Mouse (Mus musculus) small intestine, adult 2 months (tissue): ENCODE data around the gene Ces2g. TPM values are rescaled to one million over a fixed set of nuclear protein-coding genes. Genes with fewer than 3 reads are reported as not detected.
A peak's percentile ranks its signal among the peaks of the same experiment; 100 is the strongest.

ENCODE experiments used
- H3K27ac ChIP-seq: fragments of 200-500 bp; 2 replicates; pipeline ENCODE4 v1.5.1; 2012; ENCODE audit warnings: low read depth, low read length, control low read depth, inconsistent platforms; ENCODE audit not compliant: insufficient read depth
- H3K27me3 ChIP-seq: fragments of 200-500 bp; 2 replicates; pipeline ENCODE4 v1.6.1; 2012; ENCODE audit warnings: mild to moderate bottlenecking, moderate library complexity, low read length, inconsistent platforms; ENCODE audit not compliant: control insufficient read depth, insufficient read depth
- H3K36me3 ChIP-seq: fragments of 200-500 bp; 2 replicates; pipeline ENCODE4 v1.6.1; 2012; ENCODE audit warnings: mild to moderate bottlenecking, low read length, control low read depth, inconsistent platforms; ENCODE audit not compliant: control insufficient read depth, insufficient read depth
- H3K4me1 ChIP-seq: fragments of 200-500 bp; 2 replicates; pipeline ENCODE4 v1.6.1; 2012; ENCODE audit warnings: low read length, inconsistent platforms, mixed read lengths; ENCODE audit not compliant: control insufficient read depth, insufficient read depth, insufficient read length
- H3K4me3 ChIP-seq: fragments of 200-500 bp; 2 replicates; pipeline ENCODE4 v1.5.1; 2012; ENCODE audit warnings: low read depth, mild to moderate bottlenecking, control low read depth, inconsistent platforms, low read length, moderate library complexity
- CTCF ChIP-seq: fragments of 200-500 bp; IDR thresholded peaks from 2 replicates; pipeline ENCODE4 v1.5.1; 2012; ENCODE audit warnings: low read depth, mild to moderate bottlenecking, control low read depth, inconsistent platforms, low read length, moderate library complexity, mixed read lengths; ENCODE audit not compliant: insufficient replicate concordance, insufficient read length; ENCODE audit errors: extremely low read depth
- POLR2A ChIP-seq: fragments of 200-500 bp; IDR thresholded peaks from 2 replicates; pipeline ENCODE4 v1.6.1; 2012; ENCODE audit warnings: low read depth, mild to moderate bottlenecking, control low read depth, inconsistent platforms, low read length, moderate library complexity
- WGBS: fragments of 180-500 bp; shearing (Covaris S2); methylation state at CpG from one replicate; pipeline ENCODE4 v1.1.7; 2018; 5-methylcytosine and 5-hydroxymethylcytosine counted together
- polyA plus RNA-seq: library from polyadenylated mRNA; depleted of rRNA; stranded (reverse); fragments of >200 nt; gene quantifications from 2 replicates; pipeline ENCODE4 v1.2.3, GENCODE M21; 2012; rRNA removed

The Ces2g gene
- polyA plus RNA-seq, result 4.5 and 33.3 TPM in 2 replicates

DNA sequence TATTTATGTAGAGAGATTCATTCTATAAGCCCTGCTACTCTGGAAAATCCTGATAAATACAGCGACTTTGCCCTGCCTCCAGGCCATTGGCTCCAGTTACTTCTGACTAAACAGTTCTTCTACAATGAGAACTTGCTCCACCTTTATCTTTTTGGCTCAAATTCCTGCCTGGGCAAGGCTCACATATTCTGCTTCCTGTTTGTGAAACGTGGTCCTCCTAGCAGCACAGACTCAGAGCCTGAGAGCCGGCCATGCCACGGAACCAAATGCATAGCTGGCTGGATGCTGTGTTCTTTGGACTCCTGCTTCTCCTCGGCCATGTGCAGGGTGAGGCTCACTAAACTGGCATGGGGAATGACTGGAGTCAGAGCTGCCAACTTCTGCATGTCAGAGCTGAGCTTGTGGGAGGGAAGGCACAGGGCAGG lies at the start of gene Ces2g:
TSS of gene Ces2g (plus strand) at position 182 of the 425 bp plus-strand sequence.
- Histone ChIP-seq H3K4me3 (peak within 1 kb of the TSS; percentile 3; the same call in 1 of the 2 replicates), H3K27ac (peak within 1 kb of the TSS; percentile 59), H3K36me3 (no peaks in the 10 kb centered on the region), H3K4me1 (peaks cover 18% of the 10 kb centered on the region), H3K27me3 (no peaks in the 10 kb centered on the region)
- 15% methylated on average over 5 of the region's 5 CpGs for WGBS
- TF ChIP-seq POLR2A, result no peak
- TF ChIP-seq CTCF, result no peak

DNA sequence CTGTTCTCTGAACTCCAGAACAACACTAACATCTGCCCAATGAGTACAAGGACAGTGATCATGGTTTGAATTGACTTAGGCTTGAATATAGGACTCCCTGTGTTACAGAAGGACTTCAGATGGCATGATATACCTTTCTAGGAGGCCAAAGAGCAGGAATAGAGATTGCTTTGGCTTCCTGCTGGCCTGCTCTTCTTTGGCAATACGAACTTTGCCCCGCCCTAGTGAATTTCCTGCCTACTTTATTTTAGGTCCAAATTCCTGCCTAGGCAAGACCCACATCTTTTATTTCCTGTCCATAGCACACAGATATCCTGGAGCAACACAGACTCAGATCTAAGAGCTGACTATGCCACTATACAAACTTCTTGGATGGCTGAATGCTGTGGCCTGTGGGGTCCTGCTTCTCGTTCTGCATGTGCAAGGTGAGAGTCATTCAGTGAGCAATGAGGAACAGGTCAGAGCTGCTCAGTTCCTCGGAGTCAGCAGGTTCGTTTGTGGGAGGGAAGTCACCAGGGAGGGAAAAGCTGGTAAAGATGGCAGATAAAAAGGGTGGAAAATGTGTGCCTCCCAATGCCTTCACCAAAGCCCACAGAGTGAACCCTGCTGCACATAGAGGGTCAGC lies 35.4 kb upstream of the Ces2g start, which contains the start of gene Ces2e:
TSS of gene Ces2e (plus strand) at position 289 of the 625 bp plus-strand sequence.
- 18% methylated on average over 5 of the region's 5 CpGs for WGBS
- TF ChIP-seq POLR2A (no peak), CTCF (no peak)
- H3K4me3 ChIP-seq, result peak within 1 kb of the TSS; percentile 61
- H3K27ac ChIP-seq, result peak within 1 kb of the TSS; percentile 96
- no peaks in the 10 kb centered on the region for H3K27me3 ChIP-seq
- H3K36me3 ChIP-seq, result peaks cover 13% of the 10 kb centered on the region
- peaks cover 21% of the 10 kb centered on the region; the same call in 1 of the 2 replicates for H3K4me1 ChIP-seq

DNA sequence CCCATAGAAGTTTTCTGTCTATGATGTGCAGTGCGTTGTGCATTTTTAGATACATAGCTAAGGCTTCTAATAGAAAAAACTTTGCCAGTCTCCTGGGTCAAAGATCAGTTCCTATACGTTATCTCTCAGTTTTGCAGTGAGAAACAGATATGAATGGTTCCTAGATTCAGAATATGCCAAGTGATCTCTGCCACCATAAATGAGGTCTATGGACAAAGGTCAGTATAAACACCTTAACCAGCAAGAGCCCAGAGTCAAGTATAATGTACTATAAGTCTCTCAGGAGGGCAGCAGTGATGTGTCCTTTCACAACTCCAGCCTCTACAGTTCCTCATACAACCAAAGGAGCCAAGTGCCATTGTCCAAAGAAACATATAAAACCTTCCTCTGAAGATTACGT lies 34.2 kb upstream of the Ces2g start:
- peak overlapping the region; percentile 96 for H3K27ac ChIP-seq
- peaks cover 24% of the 10 kb centered on the region for H3K36me3 ChIP-seq
- TF ChIP-seq POLR2A, result no peak
- TF ChIP-seq CTCF, result no peak
- 22% methylated on average over 3 of the region's 3 CpGs for WGBS
- no peaks in the 10 kb centered on the region for H3K27me3 ChIP-seq
- H3K4me1 ChIP-seq, result peaks cover 21% of the 10 kb centered on the region; the same call in 1 of the 2 replicates
- no peak overlapping the region for H3K4me3 ChIP-seq

DNA sequence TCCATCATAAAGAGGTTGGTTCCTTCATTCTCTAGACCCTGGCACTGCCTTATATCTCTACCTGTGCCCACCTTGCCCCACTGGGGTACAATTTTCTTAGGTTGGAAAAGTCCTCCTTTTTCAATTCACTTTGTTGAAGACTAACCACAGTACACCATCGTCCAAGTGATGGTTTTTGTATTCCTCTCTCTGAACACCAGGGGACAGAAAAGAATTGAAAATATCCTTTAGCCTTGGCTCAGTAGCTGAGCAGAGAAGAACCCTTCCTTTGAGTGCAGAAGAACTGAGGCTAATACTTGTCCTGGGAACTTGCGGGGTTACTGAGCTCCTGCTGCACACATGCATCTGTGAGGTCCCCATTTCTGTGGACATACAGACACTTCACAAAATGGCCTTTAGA lies 16.9 kb upstream of the Ces2g start:
- 71% methylated on average over 2 of the region's 2 CpGs for WGBS
- no peaks in the 10 kb centered on the region for H3K36me3 ChIP-seq
- H3K27me3 ChIP-seq, result no peaks in the 10 kb centered on the region
- no peak for TF ChIP-seq POLR2A
- no peak for TF ChIP-seq CTCF
- 0 out of 2 replicates have a peak, but pooled peaks cover 2% of the 10 kb centered on the region for H3K4me1 ChIP-seq
- no peak overlapping the region for H3K4me3 ChIP-seq
- H3K27ac ChIP-seq, result no peak overlapping the region

DNA sequence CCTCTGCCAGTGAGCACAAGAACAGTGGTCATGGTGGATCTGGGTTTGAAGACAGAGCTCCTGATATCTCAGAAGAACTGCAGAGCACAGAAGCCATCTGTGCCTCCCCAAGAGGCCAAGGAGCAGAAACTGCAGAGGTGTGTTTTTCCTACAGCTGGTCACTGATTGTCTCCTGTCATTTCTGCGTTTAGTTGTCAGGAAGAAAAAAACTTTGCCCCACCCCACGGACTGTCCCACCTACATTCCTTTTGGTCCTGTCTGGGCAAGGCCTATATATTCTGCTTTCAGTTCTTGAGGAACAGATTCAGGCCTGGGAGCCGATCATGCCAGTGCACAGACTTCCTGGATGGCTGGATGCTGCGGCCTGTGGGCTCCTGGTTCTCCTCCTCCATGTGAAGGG lies 14.5 kb upstream of the Ces2g start, which contains the start of gene Ces2f:
TSS of gene Ces2f (plus strand) at position 301 of the 400 bp plus-strand sequence.
- Histone ChIP-seq H3K4me3 (no peak within 1 kb of the TSS), H3K27me3 (no peaks in the 10 kb centered on the region), H3K36me3 (no peaks in the 10 kb centered on the region), H3K4me1 (0 out of 2 replicates have a peak, but pooled peaks cover 2% of the 10 kb centered on the region), H3K27ac (no peak within 1 kb of the TSS)
- TF ChIP-seq CTCF (no peak), POLR2A (no peak)
- 37% methylated on average over 4 of the region's 4 CpGs for WGBS

DNA sequence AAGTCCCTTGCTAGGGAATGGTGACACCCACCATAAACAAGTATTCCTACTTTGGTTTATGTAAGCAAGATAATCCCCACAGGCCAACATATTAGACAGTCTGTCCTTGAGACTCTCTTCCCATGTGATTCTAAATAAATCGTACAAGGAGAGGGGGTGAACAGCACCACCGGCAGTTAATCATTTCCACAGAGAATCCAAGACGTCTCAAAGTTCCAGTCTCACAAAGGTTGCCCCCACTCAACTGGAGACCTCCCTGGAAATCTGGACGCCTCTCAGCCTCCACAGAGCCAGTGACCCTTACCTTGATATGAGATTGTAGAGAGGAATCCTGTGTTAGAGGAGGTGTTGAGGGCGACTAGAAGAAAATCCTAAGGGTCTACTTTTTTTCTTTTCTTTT lies 12.5 kb upstream of the Ces2g start:
- TF ChIP-seq CTCF, result no peak
- no peak for TF ChIP-seq POLR2A
- 76% methylated on average over 5 of the region's 5 CpGs for WGBS
- 0 out of 2 replicates have a peak, but pooled peaks cover 2% of the 10 kb centered on the region for H3K4me1 ChIP-seq
- H3K36me3 ChIP-seq, result no peaks in the 10 kb centered on the region
- H3K27ac ChIP-seq, result no peak overlapping the region
- no peaks in the 10 kb centered on the region for H3K27me3 ChIP-seq
- no peak overlapping the region for H3K4me3 ChIP-seq

DNA sequence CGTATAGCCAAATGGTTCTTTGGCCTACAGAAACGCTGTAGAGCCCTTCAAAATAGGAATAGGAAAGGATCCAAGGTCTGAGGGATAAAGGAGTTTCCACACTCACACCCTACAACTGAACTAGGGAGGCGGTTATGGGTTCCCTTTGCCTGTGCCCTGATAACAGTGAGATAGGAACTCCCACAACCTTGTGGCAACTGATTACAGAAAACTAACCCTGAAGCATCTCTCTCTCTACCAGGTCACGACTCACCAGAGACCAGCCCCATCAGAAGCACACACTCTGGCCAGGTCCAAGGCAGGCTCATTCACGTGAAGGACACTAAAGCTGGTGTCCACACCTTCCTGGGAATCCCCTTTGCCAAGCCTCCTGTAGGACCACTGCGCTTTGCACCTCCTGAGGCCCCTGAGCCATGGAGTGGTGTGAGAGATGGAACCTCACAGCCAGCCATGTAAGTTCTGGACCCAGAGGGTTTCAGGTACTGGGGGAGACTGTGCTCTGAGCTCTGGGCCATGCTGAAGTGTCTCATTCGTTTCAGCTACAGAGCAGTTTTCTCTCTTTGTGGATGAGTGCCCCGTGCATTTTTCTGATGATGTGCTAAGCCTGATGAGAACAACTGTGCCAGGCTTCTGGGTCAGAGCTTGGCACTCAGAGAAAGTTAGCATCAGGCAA lies 847 bp downstream of the Ces2g start:
- no peaks in the 10 kb centered on the region for H3K27me3 ChIP-seq
- H3K4me3 ChIP-seq, result no peak overlapping the region
- peak overlapping the region; percentile 30; the same call in 1 of the 2 replicates for H3K27ac ChIP-seq
- WGBS, result 48% methylated on average over 8 of the region's 8 CpGs
- no peaks in the 10 kb centered on the region for H3K36me3 ChIP-seq
- no peak for TF ChIP-seq POLR2A
- no peak for TF ChIP-seq CTCF
- H3K4me1 ChIP-seq, result peaks cover 18% of the 10 kb centered on the region
